Mouse (Mus musculus): ENCODE measurements at regions not wholly inside any gene's neighbourhood (a gene's known extent, or its start where the extent isn't known, plus 50 kb on each side); places are given as distances from the start of the nearest gene placed in this dataset.
"Not testable (repeated sequence)": the region's sequence is repeated elsewhere in the genome, so short reads cannot be mapped to it uniquely, and the experiment has no call there.

DNA sequence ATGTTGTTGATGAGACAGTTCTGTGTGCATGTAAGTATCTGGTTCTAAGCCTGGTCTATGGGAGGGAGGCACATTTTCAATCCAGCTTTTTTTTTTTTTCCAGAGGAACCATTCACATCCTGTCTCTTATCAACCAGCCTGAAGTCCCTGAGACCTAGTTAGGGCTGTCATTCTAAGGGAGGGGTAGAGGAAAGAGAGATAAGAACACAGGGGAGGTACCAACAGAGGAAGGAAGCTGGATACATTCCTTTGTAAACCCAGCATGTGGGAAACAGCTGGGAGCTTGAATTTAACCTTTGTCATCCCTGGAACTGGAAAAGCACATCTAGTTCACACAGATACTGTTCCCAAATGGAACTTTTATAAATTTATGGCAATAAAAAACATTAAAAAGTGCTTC is 351.0 kb upstream of the Adamts5 start:
- Histone ChIP-seq H3K9ac (no peak overlapping the region), H3K4me1 (replicated peaks) (no peaks in the 10 kb centered on the region), H3K4me2 (no peak overlapping the region), H3K36me3 (replicated peaks) (no peaks in the 10 kb centered on the region), H3K9me3 (replicated peaks) (no peaks in the 10 kb centered on the region), H3K4me3 (replicated peaks) (no peak overlapping the region), H3K27ac (replicated peaks) (no peak overlapping the region), H3K27me3 (no peaks in the 10 kb centered on the region)
- no peak for ATAC-seq (ENCODE audit: insufficient read depth)

DNA sequence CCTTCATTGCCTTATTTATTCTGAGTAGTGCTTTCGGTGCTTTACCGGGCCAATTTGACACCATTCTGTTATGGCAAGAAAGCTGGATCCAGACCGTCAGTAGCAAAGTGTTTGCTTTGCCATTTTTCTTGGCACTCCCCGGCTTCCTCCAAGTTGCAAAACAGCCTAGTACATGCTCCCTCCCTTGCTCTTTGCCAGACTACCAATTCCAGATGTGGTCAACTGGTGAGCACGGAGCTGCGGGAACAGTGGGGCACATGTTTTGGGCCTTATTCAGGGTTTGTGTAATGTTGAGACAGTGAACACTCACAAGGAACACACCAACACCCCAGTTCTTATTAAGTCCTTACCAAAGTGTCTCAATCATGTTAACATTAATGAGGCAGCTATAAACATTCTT is 348.4 kb upstream of the Adamts5 start:
- WGBS (ENCODE audit: insufficient replicate concordance) = 73% methylated on average over 6 of the region's 6 CpGs
- Histone ChIP-seq H3K4me3 (replicated peaks) (no peak overlapping the region), H3K9ac (no peak overlapping the region), H3K4me2 (no peak overlapping the region), H3K9me3 (replicated peaks) (no peaks in the 10 kb centered on the region), H3K27me3 (no peaks in the 10 kb centered on the region), H3K4me1 (replicated peaks) (no peaks in the 10 kb centered on the region), H3K27ac (replicated peaks) (no peak overlapping the region), H3K36me3 (replicated peaks) (no peaks in the 10 kb centered on the region)
- ATAC-seq (ENCODE audit: insufficient read depth) = no peak

DNA sequence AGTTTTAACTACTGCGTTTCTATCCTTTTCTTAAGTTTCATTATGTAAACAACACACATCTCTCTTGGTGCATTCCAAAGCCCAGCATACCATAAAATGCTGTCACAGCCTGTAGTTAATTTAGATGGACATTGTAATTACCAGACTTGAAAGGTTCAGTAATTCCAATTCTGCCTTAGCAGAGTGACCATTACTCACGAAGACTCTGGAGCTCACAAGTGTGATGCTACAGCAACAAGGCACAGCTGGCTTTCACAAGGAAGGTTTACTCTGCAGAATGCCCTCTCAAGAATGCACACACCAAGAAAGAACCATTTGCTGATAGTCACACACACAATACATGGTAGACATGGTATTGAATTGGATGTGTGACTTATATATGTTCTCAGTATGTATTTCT is 342.6 kb upstream of the Adamts5 start:
- H3K27me3 ChIP-seq = no peaks in the 10 kb centered on the region
- H3K4me3 ChIP-seq (replicated peaks) = no peak overlapping the region
- no peak overlapping the region for H3K27ac ChIP-seq (replicated peaks)
- 59% methylated on average over 2 of the region's 2 CpGs for WGBS (ENCODE audit: insufficient replicate concordance)
- no peaks in the 10 kb centered on the region for H3K4me1 ChIP-seq (replicated peaks)
- H3K4me2 ChIP-seq = no peak overlapping the region
- no peaks in the 10 kb centered on the region for H3K36me3 ChIP-seq (replicated peaks)
- H3K9ac ChIP-seq = no peak overlapping the region
- no peak for ATAC-seq (ENCODE audit: insufficient read depth)
- no peaks in the 10 kb centered on the region for H3K9me3 ChIP-seq (replicated peaks)

DNA sequence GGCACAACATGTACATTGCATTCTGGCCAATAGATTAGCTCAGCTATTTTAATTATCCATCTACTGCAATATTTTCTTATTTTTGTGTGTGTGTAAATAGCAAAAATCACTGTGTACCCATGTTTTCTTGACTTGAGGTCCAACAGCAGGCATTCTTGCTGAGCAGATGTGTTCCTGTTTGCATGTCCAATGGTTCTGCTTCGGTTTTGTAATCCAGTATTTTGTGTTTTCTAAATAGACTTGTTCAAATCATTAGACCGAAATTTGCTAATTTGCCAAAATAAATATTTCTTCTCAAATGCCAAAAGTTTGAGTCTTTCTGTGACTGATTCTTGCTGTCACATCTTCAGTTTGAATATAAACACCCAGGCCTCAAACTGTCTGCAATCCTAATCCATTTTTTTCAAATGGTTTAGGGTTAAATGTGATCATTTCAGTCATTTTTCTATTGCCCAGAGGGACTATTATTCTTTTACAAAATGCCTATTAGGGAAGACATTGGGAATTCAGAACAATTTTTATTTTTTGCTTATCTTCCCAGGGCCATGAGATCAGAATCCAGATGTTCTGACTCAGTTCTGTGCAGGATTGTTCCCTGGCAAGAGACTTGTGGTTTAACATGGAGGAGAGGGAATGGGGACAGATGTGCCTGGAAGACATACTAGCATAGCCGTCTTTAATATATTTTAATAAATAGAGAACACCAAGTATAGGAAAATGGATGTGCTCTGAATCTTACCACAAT is 341.3 kb upstream of the Adamts5 start:
- no peaks in the 10 kb centered on the region for H3K36me3 ChIP-seq (replicated peaks)
- no peak overlapping the region for H3K4me2 ChIP-seq
- no peak overlapping the region for H3K27ac ChIP-seq (replicated peaks)
- H3K27me3 ChIP-seq = no peaks in the 10 kb centered on the region
- ATAC-seq (ENCODE audit: insufficient read depth) = no peak
- no peaks in the 10 kb centered on the region for H3K4me1 ChIP-seq (replicated peaks)
- 47% methylated on average over 3 of the region's 3 CpGs for WGBS (ENCODE audit: insufficient replicate concordance)
- H3K9ac ChIP-seq = no peak overlapping the region
- H3K9me3 ChIP-seq (replicated peaks) = no peaks in the 10 kb centered on the region
- no peak overlapping the region for H3K4me3 ChIP-seq (replicated peaks)

DNA sequence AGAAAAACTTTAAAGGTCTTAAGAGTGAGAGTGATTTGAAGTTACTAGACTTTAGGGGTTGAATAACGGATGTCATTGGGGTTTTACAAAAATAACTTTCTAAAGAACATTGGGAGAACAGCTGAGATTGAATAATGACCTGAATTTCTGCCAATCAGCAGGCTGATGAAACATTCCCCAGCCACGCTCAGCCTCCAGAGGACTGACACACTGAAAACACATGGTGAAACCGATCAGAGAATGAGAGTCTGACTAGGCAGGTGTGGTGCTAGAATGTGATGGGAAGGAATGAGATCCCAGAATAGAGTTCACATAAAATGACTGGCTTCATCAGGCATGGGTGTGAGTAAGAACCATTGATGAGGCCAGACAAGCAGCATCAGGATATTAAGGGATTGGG is 321.4 kb upstream of the Adamts5 start:
- no peaks in the 10 kb centered on the region for H3K36me3 ChIP-seq (replicated peaks)
- H3K4me2 ChIP-seq = no peak overlapping the region
- no peaks in the 10 kb centered on the region for H3K4me1 ChIP-seq (replicated peaks)
- H3K4me3 ChIP-seq (replicated peaks) = no peak overlapping the region
- ATAC-seq (ENCODE audit: insufficient read depth) = no peak
- no peaks in the 10 kb centered on the region for H3K9me3 ChIP-seq (replicated peaks)
- no peaks in the 10 kb centered on the region for H3K27me3 ChIP-seq
- H3K27ac ChIP-seq (replicated peaks) = no peak overlapping the region
- WGBS (ENCODE audit: insufficient replicate concordance) = 52% methylated on average over 3 of the region's 3 CpGs
- H3K9ac ChIP-seq = no peak overlapping the region

DNA sequence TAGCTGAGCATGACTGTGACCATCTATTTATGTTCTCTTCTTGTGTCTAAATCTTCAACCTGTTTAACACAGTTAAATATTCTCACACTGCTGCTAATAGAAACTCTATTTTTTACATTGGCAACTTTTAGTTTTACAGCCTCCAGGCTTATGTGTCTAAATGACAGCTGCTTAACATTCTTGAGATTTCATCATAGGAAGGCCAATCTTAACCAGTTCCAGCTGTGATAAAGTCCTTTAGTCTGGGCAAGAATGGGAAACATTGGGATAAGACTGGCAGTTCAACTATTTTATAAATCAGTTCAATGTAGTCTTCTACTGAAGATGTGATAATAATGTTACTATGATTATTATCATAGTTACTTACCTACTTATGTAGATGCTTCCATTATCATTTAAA is 308.9 kb upstream of the Adamts5 start:
- Histone ChIP-seq H3K4me1 (replicated peaks) (no peaks in the 10 kb centered on the region), H3K27me3 (no peaks in the 10 kb centered on the region), H3K36me3 (replicated peaks) (no peaks in the 10 kb centered on the region), H3K4me3 (replicated peaks) (no peak overlapping the region), H3K4me2 (no peak overlapping the region), H3K27ac (replicated peaks) (no peak overlapping the region), H3K9me3 (replicated peaks) (no peaks in the 10 kb centered on the region), H3K9ac (no peak overlapping the region)
- no peak for ATAC-seq (ENCODE audit: insufficient read depth)

DNA sequence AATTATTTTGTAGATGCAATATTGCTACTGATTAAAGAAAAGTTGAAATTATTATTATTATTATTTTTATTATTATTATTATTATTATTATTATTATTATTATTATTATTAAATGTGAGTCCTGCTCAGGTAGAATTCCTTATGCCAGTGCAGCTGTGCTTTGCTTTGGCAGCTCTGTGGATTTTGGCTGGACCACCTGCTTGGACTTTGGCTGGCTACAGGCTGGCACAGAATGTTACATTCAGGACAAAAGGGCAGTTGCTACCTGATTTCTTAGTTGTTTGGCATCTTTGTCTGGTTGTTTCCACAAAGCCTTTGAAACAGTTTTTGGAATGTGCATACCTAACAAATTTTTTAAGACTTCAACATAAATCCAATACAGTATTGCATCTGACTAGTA is 307.7 kb upstream of the Adamts5 start:
- no peaks in the 10 kb centered on the region for H3K27me3 ChIP-seq
- no peak overlapping the region for H3K4me3 ChIP-seq (replicated peaks)
- no peak overlapping the region for H3K4me2 ChIP-seq
- no peaks in the 10 kb centered on the region for H3K36me3 ChIP-seq (replicated peaks)
- no peaks in the 10 kb centered on the region for H3K4me1 ChIP-seq (replicated peaks)
- no peaks in the 10 kb centered on the region for H3K9me3 ChIP-seq (replicated peaks)
- ATAC-seq (ENCODE audit: insufficient read depth) = no peak
- H3K27ac ChIP-seq (replicated peaks) = no peak overlapping the region
- H3K9ac ChIP-seq = no peak overlapping the region

DNA sequence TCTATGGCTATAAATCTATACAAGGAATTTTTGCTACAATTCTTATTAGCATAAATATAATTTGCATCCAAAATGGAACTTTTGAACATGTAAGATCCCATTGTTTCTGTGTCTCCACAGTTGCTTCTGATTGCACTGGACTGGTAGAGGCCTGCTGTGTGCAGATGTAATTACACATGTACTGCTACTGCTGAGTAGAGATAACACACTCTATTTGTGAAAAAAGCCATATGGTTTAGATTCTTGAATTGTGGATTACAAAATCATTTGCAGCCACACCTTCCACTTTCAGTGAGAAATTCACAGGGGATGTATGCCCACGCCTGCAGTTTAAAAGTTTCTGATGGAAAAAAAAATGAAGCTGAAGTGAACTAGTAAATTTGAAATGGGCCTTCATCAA is 288.2 kb upstream of the Adamts5 start:
- no peak for ATAC-seq (ENCODE audit: insufficient read depth)
- H3K36me3 ChIP-seq (replicated peaks) = no peaks in the 10 kb centered on the region
- H3K4me3 ChIP-seq (replicated peaks) = no peak overlapping the region
- 47% methylated on average over 1 of the region's 1 CpGs for WGBS (ENCODE audit: insufficient replicate concordance)
- no peak overlapping the region for H3K27ac ChIP-seq (replicated peaks)
- no peak overlapping the region for H3K4me2 ChIP-seq
- no peak overlapping the region for H3K9ac ChIP-seq
- no peaks in the 10 kb centered on the region for H3K9me3 ChIP-seq (replicated peaks)
- H3K27me3 ChIP-seq = no peaks in the 10 kb centered on the region
- H3K4me1 ChIP-seq (replicated peaks) = no peaks in the 10 kb centered on the region

DNA sequence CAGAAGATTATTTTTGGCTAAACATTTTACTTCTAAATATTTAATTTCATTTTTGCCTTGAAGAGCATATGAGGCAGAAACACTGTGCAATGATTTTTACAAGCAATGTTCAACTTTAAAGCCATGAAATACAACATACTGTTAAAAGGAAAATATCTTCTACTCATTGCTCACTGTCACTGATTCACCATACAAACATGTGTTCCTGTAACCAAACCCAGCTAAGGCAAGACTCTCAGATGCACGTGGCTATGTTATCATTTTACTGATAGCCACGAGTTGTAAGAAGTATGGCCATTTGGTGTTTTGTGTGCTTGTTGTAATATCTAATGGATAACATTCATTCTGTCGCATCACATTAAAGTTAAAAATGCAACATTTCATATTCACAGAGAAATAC is 287.3 kb upstream of the Adamts5 start:
- no peak overlapping the region for H3K4me3 ChIP-seq (replicated peaks)
- no peak overlapping the region for H3K9ac ChIP-seq
- H3K27me3 ChIP-seq = no peaks in the 10 kb centered on the region
- H3K27ac ChIP-seq (replicated peaks) = no peak overlapping the region
- H3K36me3 ChIP-seq (replicated peaks) = no peaks in the 10 kb centered on the region
- WGBS (ENCODE audit: insufficient replicate concordance) = 56% methylated on average over 3 of the region's 3 CpGs
- H3K4me1 ChIP-seq (replicated peaks) = no peaks in the 10 kb centered on the region
- ATAC-seq (ENCODE audit: insufficient read depth) = no peak
- no peaks in the 10 kb centered on the region for H3K9me3 ChIP-seq (replicated peaks)
- no peak overlapping the region for H3K4me2 ChIP-seq

DNA sequence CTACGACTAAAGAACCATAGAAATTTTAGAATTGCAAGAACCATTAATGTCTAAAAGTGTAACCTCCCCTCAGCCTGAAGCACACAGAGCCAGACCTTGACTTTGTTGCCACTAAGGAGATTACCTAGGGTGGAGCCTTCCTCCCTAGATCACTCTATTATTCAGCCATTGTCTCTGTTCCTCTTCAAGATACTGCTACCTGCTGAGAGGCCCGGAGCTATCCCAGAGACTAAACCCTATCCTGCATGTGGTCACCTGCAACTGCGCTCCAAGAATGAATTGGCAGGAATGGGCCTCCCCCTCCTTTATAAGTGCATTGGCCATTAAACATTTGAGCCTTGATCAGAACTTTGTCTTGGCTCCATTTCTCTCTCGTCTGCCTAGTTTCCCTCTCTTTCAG is 286.0 kb upstream of the Adamts5 start:
- not testable (repeated sequence) for ATAC-seq (ENCODE audit: insufficient read depth); H3K27me3 ChIP-seq; H3K4me2 ChIP-seq; H3K4me1 ChIP-seq (replicated peaks); H3K9me3 ChIP-seq (replicated peaks); H3K27ac ChIP-seq (replicated peaks); H3K4me3 ChIP-seq (replicated peaks); H3K36me3 ChIP-seq (replicated peaks); H3K9ac ChIP-seq
- WGBS (ENCODE audit: insufficient replicate concordance) = 60% methylated on average over 4 of the region's 4 CpGs

DNA sequence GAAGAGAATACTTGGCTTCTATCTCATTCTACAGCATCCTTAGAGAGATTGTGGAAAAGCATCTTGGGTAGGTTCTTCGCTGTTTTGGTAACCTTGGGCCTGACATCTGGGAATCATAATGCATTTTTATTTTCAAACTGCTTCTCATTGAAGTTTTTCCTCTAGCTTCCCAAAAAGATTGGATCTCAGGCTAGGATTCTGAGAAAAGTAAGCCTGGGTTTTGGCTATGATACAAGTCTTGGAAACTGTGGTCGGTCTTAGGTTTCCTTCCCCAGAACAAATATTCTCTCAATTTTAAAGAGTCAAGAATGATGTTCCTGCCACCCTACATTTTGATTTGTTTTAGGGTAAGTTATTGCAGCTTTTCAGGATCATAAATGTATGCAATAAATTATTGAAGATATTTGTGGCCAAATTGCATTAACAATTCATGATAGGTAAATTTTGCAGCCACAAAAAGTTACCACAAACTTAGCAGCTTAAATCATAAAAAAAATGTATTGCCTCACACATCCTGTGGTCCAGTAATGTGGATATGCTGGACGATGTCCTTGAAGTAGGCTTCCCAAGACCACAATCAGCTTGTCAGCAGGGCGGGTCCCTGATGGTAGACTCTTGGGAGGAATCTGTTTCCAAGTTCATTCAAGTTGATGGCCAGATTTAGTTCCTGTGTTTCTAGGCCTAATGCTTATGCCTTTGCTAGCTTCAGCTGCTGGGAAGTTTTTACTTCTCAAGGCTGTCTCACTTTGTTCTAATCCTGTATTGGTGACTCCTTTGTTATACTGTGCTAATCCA is 257.6 kb upstream of the Adamts5 start:
- H3K9me3 ChIP-seq (replicated peaks) = no peaks in the 10 kb centered on the region
- ATAC-seq (ENCODE audit: insufficient read depth) = no peak
- H3K27me3 ChIP-seq = no peaks in the 10 kb centered on the region
- no peaks in the 10 kb centered on the region for H3K4me1 ChIP-seq (replicated peaks)
- no peak overlapping the region for H3K9ac ChIP-seq
- WGBS (ENCODE audit: insufficient replicate concordance) = 63% methylated on average over 4 of the region's 4 CpGs
- no peak overlapping the region for H3K27ac ChIP-seq (replicated peaks)
- H3K4me2 ChIP-seq = no peak overlapping the region
- H3K36me3 ChIP-seq (replicated peaks) = no peaks in the 10 kb centered on the region
- H3K4me3 ChIP-seq (replicated peaks) = no peak overlapping the region

DNA sequence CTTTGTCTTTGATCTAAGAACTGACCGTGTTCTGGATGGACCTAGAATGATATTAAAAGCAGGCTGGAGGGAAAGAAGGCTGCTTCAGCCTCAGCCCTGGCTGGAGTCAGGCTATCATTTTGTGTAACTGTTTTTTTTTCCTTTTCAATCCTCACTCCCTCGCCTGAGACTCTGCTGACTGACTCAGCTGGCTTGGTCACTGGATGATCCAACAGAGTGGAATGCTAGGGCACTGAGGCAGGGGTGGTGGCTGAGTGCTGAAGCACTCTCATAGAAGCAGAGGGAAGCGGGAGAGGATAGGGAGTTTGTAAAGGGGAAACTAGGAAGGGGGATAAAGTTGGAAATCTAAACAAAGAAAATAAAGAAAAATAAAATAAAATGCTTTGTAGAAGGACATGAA is 236.5 kb upstream of the Adamts5 start:
- 45% methylated on average over 3 of the region's 3 CpGs for WGBS (ENCODE audit: insufficient replicate concordance)
- no peaks in the 10 kb centered on the region for H3K27me3 ChIP-seq
- no peak overlapping the region for H3K9ac ChIP-seq
- no peak overlapping the region for H3K4me3 ChIP-seq (replicated peaks)
- no peaks in the 10 kb centered on the region for H3K9me3 ChIP-seq (replicated peaks)
- ATAC-seq (ENCODE audit: insufficient read depth) = no peak
- no peak overlapping the region for H3K4me2 ChIP-seq
- H3K27ac ChIP-seq (replicated peaks) = no peak overlapping the region
- no peaks in the 10 kb centered on the region for H3K36me3 ChIP-seq (replicated peaks)
- no peaks in the 10 kb centered on the region for H3K4me1 ChIP-seq (replicated peaks)
